Mouse (Mus musculus): ENCODE measurements at regions not wholly inside any gene's neighbourhood (a gene's known extent, or its start where the extent isn't known, plus 50 kb on each side); places are given as distances from the start of the nearest gene placed in this dataset.
"Not testable (repeated sequence)": the region's sequence is repeated elsewhere in the genome, so short reads cannot be mapped to it uniquely, and the experiment has no call there.

GRCm38 (mm10) chr8:88914190-88914589 lies 129.8 kb downstream of the Sall1 start:
- intact Hi-C loops (cut with DNase I): no loop called here
- no peak for DNase-seq

GRCm38 (mm10) chr8:88906244-88906643 lies 137.7 kb downstream of the Sall1 start:
- intact Hi-C loops (cut with DNase I): loop anchor here (10.0 kb wide), 1 partner anchor 879 kb away; no protein-coding TSS in a partner anchor
- DNase-seq: no peak

- intact Hi-C loops (cut with DNase I): loop anchor here (10.0 kb wide), 1 partner anchor 882 kb away; no protein-coding TSS in a partner anchor
- DNase-seq: no peak
Measured at GRCm38 (mm10) chr8:88903094-88903493, 140.9 kb downstream of the Sall1 start.

DNA sequence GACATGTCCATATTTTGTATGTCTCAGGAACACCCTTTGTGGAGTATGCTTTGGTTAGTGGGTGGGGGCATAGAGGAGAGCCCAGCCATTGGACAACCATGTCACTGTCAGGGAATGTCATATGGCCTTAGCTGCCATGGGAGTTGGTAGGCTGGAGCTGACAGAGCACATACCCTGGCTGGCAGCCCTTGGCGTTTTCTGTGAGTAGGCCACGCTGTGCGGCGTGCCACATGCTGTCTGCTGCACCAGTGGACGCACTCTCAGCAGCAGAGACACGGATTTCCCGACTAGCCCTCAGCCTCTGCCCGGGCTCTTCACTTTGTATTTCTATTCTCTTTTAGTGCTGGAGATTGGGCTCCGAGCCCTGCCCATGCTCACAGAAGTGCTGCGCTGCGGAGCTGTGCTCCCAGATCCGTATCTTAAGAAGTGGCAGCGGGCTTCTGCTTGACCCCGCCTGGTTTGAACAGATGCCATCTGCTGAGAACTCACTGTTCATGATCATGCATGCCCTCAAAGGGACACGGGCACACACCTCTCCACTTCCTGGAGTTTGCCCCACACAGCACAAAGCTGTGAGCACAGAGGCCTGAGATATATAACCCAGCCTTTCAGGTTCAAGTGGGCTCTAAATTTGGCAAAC lies 160.1 kb downstream of the Sall1 start:
- intact Hi-C loops (cut with DNase I): no loop called here
- no peak for DNase-seq

DNA sequence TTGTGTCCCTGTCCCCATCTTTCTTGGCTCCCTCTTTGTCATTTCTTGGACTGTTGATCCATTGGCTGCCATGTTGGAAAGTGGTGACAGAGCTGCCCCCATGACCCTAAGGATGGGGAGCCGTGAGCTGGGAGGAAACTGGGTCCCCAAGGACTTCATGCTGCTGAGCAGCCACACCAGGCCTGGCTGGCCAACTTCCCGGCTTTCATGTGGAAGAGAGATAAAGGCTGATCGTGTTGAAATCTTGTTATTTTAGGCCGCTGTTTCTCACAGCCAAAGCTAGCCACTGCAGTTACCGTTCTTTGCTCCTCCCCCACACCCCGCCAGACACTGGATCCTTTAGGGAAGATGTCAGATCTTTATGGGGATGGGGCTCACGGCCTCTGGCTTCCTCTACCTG lies 164.1 kb downstream of the Sall1 start:
- intact Hi-C loops (cut with DNase I): no loop called here
- DNase-seq: peak; percentile 61 to 62

DNA sequence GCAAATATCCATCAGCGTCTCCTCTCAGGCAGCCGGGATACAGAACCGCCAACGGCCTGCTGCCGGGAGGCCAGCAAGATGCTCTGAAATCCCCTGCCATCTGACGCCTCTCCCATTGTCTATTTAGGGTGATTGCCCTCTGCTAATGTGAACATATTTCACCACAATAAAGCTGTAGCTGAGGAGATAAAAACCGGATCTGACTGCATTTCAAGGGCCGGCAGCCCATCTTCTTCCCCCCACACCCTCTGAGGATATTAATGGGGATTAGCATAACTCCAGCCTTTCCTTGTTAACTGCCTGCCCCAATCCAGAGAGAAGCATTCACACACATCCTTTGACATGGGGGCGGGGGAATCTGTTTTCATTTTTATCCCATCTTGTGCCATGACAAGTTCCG lies 166.0 kb downstream of the Sall1 start:
- DNase-seq: no peak
- intact Hi-C loops (cut with DNase I): no loop called here

DNA sequence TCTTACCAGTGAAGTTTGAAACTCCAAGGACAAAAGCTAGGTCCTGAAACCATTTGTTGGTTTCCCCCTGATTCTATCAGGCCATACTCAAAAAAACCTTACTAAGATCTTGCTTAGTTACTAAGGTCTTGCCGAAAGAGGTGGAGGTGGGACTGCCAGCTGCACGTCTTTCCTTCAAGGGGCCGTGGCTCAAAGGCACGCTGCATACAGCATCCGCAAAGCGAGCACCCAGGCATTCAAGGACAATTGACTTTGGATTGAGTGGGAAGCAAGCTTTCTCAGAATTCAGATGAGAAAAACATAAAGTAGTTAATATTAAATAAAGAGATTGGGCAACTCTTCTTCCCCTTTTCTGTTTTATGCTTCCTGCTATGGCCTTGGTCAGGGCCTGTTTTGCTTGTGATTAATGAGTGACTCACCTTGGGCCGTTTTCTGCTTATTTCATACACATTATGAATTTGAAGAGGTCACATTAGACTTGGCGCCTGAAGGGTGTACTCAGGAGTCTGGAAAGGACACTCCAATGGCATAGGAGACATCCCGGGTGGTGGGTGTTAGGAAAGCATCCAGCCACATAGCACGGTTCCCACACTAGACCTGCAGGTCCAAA lies 166.1 kb downstream of the Cyld start:
- DNase-seq: no peak
- intact Hi-C loops (cut with DNase I): no loop called here

DNA sequence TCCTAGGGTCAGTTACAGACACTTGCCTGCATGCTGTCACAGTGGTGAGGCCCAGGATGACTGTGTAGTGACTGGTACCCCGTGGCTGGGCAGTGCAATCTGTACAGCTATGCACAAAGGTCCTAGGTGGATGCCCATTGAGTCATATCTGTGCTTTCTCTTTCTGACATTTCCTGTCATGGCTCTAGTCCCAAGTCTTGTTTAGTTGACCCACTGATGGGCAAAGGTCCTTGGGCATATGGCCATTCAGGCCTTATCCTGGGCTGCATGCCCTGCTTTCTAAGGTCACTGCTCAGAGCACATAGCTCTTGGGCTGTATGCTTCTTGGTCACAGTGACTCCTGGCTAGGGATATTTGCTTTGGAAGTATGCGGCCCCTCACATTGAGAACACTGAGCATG lies 160.4 kb downstream of the Cyld start:
- DNase-seq: no peak
- intact Hi-C loops (cut with DNase I): no loop called here

DNA sequence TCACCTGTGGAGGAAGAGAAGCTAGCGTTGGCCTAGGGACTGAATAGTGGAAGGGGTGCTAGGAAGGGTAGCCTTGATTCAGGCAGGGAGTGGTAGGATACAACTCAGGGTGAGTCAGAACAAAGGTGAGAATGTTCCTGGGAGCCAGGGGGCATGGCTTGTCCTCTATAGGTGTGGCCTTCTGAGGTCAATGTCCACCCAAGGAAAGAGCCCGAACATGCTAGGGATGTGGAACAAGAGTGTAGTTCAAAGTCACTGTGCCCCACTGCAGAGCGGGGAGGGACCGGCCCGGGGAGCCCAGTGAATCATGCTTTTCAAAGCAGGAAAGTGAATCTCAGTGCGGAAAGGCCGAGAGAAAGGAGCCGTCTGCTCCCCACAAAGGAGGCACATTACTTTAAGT lies 156.4 kb downstream of the Cyld start:
- intact Hi-C loops (cut with DNase I): no loop called here
- no peak for DNase-seq

DNA sequence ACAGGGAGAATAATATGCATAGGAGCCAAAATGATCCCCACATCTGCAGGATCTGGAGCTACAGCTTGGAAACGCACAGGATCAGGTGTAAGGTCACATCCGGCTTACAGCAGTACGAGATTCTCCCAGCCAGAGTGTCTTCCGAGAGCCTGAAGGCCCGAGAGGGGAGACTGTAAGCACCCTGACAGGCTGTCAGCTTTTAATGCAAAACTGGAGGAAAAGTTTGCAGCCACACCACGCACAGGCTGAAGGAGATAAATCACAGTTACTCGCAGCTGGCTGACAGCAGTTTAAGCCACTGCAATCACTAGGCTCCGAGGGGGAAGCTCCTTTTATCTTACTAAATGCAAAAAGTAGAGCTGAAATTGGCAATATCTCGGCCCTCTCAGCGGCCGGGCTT lies 149.1 kb downstream of the Cyld start:
- intact Hi-C loops (cut with DNase I): no loop called here

DNA sequence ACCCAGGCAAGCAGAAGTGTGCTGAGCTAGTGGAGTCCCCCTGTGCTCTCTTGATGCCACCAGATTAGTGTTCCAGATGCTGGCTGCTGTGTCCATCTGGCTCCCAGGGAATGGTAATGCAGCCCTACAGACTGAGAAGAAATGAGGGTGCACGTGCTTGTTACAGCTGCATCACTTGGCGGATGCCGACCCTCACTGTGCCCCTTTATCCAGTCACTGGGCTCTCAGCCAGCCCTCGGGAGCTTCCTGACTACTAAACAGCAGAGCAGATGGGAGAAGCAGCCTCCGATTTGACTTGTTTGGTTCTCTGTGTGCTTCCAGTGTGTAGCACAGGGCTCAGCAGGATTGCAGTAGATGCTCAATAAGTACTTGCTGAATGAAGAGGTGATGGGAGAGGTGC lies 147.5 kb downstream of the Cyld start:
- intact Hi-C loops (cut with DNase I): no loop called here
- DNase-seq: no peak

More for the DNA sequence above, 149.1 kb downstream of the Cyld start:
- no peak for DNase-seq

- DNase-seq: no peak
- intact Hi-C loops (cut with DNase I): no loop called here
Measured at GRCm38 (mm10) chr8:88842451-88842850, 145.6 kb downstream of the Cyld start.

GRCm38 (mm10) chr8:88840096-88840495 lies 143.3 kb downstream of the Cyld start:
- intact Hi-C loops (cut with DNase I): no loop called here
- DNase-seq: no peak

- DNase-seq: no peak
- intact Hi-C loops (cut with DNase I): no loop called here
Measured at GRCm38 (mm10) chr8:88835756-88836291, 139.0 kb downstream of the Cyld start.

- intact Hi-C loops (cut with DNase I): no loop called here
- DNase-seq: no peak
Measured at GRCm38 (mm10) chr8:88825816-88826215, 129.0 kb downstream of the Cyld start.

DNA sequence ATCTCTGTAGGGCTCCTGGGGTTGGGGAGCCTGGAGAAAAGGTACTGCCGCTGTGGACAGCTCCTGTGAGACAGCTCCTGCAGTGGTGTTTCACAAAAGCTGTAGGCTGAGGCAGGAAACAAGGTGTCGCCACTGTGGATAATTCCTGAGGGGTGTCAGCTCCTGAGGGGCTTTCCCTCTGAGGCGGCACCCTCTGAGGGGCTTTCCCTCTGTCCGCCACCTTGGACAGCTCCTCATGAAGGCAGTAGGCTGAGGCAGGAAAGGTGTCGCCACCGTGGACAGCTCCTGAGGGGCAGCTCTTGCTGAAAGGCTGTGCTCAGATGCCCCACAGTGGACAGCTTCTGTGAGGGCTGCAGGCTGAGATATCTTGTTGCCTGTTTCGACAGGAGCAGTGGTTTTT lies 127.1 kb downstream of the Cyld start:
- no peak for DNase-seq
- intact Hi-C loops (cut with DNase I): no loop called here

DNA sequence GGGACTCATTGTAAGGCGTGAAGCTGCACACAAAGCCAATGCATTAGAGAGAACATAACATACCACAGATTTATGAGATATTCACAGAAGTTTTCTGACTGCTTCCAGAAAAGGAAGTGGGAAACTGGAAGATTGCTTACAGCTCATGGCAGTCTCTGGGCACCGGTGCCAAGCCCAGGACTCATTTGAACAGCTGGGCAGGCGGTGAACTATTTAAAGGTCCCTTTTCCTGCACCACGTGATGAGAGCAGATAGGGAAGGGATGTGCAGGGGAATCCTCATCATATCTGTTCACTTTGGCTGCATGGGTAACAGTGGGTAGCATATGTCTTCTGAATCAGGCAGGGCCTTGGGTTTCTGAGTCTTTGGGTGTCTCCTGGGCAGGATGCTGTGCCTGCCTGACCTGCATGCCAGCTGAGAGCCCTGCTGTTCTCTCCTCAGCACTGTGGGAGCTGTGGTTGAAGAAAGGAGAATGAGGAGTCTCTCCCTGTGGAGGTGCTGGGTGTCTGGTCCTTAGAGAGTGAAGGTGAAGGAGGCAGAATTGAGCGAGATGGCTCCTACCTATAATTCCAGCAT lies 123.5 kb downstream of the Cyld start:
- no peak for DNase-seq
- intact Hi-C loops (cut with DNase I): no loop called here

DNA sequence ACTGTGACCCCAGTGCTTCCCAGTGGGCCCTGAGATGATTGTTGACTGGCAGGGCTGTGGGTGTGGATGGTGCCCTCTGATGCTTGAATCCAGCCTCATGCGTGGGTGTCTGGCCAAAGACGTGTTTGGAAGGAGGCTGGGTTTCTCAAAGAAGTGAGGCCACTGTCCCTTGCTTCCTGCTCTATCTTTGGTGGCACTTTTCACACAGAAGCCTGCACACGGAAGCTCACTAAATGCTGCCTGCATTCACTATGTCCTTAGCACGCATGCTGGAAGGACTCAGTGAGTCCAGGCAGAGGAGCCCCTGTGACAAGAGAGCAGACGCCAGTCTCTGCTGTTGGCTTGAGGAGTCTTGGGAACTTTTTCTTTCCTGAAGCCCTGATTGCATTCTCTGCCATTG lies 119.6 kb downstream of the Cyld start:
- intact Hi-C loops (cut with DNase I): no loop called here
- DNase-seq: no peak

DNA sequence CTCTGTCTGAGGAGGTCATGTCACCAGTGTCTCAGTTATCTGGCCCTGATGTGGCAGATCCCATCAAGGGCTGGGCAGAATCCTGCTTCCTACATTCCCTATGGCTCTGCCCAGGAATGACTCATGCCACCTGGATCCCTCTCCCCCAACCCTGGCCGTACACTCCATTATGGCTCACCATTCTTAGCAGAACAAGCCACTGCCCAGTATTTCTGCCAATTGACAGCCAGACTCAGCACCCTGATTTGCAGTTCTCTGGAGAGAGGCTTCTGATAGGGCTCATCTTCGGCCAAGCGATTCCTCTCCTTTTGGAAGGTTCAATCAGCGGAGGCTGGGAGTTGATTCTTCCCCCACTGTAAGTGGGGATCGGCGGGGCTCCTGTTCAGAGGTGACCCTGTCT lies 117.4 kb downstream of the Cyld start:
- intact Hi-C loops (cut with DNase I): no loop called here
- no peak for DNase-seq

GRCm38 (mm10) chr8:88812901-88813676 lies 116.3 kb downstream of the Cyld start:
- intact Hi-C loops (cut with DNase I): no loop called here
- no peak for DNase-seq

DNA sequence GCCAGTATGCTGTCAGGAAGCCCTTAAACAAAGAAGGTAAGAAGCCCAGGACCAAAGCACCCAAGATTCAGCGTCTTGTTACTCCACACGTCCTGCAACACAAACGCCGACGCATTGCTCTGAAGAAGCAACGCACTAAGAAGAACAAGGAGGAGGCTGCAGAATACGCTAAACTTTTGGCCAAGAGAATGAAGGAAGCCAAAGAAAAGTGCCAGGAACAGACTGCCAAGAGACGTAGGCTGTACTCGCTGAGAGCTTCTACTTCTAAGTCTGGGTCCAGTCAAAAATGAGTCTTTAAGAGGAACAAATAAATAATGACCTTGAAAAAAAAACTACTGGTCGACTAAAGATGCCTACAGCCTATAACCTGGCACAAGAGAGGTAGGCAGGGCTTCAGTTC lies 110.0 kb downstream of the Cyld start:
- intact Hi-C loops (cut with DNase I); DNase-seq: not testable (repeated sequence)
